ENCODE assay signal across 8 mouse cellular contexts in genomic region chr4:141734446-141735205, GRCm38 (mm10). TPM values are rescaled to one million over a fixed set of nuclear protein-coding genes. Genes with fewer than 3 reads are reported as not detected.
DNase-seq lines count a peak whose midpoint lies in the region; ATAC-seq and TF ChIP-seq lines count a peak whose summit lies in the region.

No protein-coding gene starts in this region.

- H3K36me3 ChIP-seq in embryonic facial prominence, embryonic 14.5 days (ENCODE audit: control insufficient read depth, insufficient read depth, low read length), result no peaks in the 10 kb centered on the region
- H3K36me3 ChIP-seq in limb, embryonic 13.5 days, result no peaks in the 10 kb centered on the region
- no peaks in the 10 kb centered on the region for H3K36me3 ChIP-seq in midbrain, embryonic 15.5 days (replicated peaks)

- peak; percentile 76 for DNase-seq in 3T3-L1 (ENCODE audit: low read depth, low spot score)
- peak; percentile 98 for DNase-seq in embryonic facial prominence, embryonic 14.5 days (ENCODE audit: low spot score)
- peak; percentile 93 for DNase-seq in heart, adult 8-10 months (ENCODE audit: low spot score)
- peak; percentile 91 for DNase-seq in kidney, adult 8-10 months
- peak; percentile 83 for DNase-seq in spleen, adult 18-20 months

- no peaks in the 10 kb centered on the region; the same call in 1 of the 2 replicates for H3K4me1 ChIP-seq in bone marrow, adult 2 months (ENCODE audit: control insufficient read depth, insufficient read depth, low read length)
- H3K4me1 ChIP-seq in embryonic facial prominence, embryonic 14.5 days (ENCODE audit: control insufficient read depth, insufficient read depth, low read length), result peaks cover 5% of the 10 kb centered on the region; the same call in 1 of the 2 replicates
- H3K4me1 ChIP-seq in limb, embryonic 13.5 days, result peaks cover 9% of the 10 kb centered on the region
- H3K4me1 ChIP-seq in midbrain, embryonic 15.5 days, result peaks cover 11% of the 10 kb centered on the region

- H3K9me3 ChIP-seq in embryonic facial prominence, embryonic 14.5 days (ENCODE audit: control insufficient read depth, low read length), result no peaks in the 10 kb centered on the region
- no peaks in the 10 kb centered on the region for H3K9me3 ChIP-seq in limb, embryonic 13.5 days
- H3K9me3 ChIP-seq in midbrain, embryonic 15.5 days, result no peaks in the 10 kb centered on the region

- H3K9ac ChIP-seq in embryonic facial prominence, embryonic 14.5 days (ENCODE audit: low read depth, low read length), result peak overlapping the region; percentile 52
- peak overlapping the region; percentile 58 for H3K9ac ChIP-seq in limb, embryonic 13.5 days
- H3K9ac ChIP-seq in midbrain, embryonic 15.5 days, result peak overlapping the region; percentile 35

- H3K27ac ChIP-seq in bone marrow, adult 2 months (ENCODE audit: control insufficient read depth, insufficient read depth, low read depth, low read length, poor library complexity), result no peak overlapping the region
- peak overlapping the region; percentile 83 for H3K27ac ChIP-seq in embryonic facial prominence, embryonic 14.5 days (replicated peaks; ENCODE audit: low read depth, low read length)
- peak overlapping the region; percentile 34; the same call in 1 of the 2 replicates for H3K27ac ChIP-seq in limb, embryonic 13.5 days
- peak overlapping the region; percentile 46 for H3K27ac ChIP-seq in midbrain, embryonic 15.5 days

- TF ChIP-seq POLR2A in bone marrow, adult 2 months (IDR thresholded peaks at IDR 0.05; ENCODE audit: borderline replicate concordance, control insufficient read depth, low read depth, low read length), result peak; percentile 38; the same call in 1 of the 2 replicates

- H3K27me3 ChIP-seq in embryonic facial prominence, embryonic 14.5 days (replicated peaks; ENCODE audit: control insufficient read depth, insufficient read depth, low read length), result no peaks in the 10 kb centered on the region
- no peaks in the 10 kb centered on the region for H3K27me3 ChIP-seq in limb, embryonic 13.5 days
- no peaks in the 10 kb centered on the region for H3K27me3 ChIP-seq in midbrain, embryonic 15.5 days (replicated peaks)

- peak overlapping the region; percentile 9 for H3K4me3 ChIP-seq in bone marrow, adult 2 months (replicated peaks; ENCODE audit: control insufficient read depth, low read depth, low read length)
- H3K4me3 ChIP-seq in embryonic facial prominence, embryonic 14.5 days (ENCODE audit: low read depth, low read length), result peak overlapping the region; percentile 41
- peak overlapping the region; percentile 42 for H3K4me3 ChIP-seq in limb, embryonic 13.5 days
- H3K4me3 ChIP-seq in midbrain, embryonic 15.5 days, result peak overlapping the region; percentile 43

- TF ChIP-seq CTCF in bone marrow, adult 2 months (IDR thresholded peaks at IDR 0.05; ENCODE audit: control insufficient read depth, insufficient read depth, low read length), result no peak

- H3K4me2 ChIP-seq in embryonic facial prominence, embryonic 14.5 days (ENCODE audit: low read depth, low read length), result peak overlapping the region; percentile 62
- peak overlapping the region; percentile 65 for H3K4me2 ChIP-seq in limb, embryonic 13.5 days (replicated peaks)
- peak overlapping the region; percentile 66 for H3K4me2 ChIP-seq in midbrain, embryonic 15.5 days

- peak; percentile 99 for ATAC-seq in embryonic facial prominence, embryonic 14.5 days (ENCODE audit: low read depth)
- peak; percentile 98 for ATAC-seq in limb, embryonic 13.5 days (ENCODE audit: low FRiP score, low read depth)
- ATAC-seq in midbrain, embryonic 15.5 days (replicated peaks), result peak; percentile 99

- 8% methylated on average over 24 of the region's 24 CpGs for WGBS in bone marrow, adult 2 months
- 5% methylated on average over 24 of the region's 24 CpGs for WGBS in embryonic facial prominence, embryonic 14.5 days
- 6% methylated on average over 24 of the region's 24 CpGs for WGBS in limb, embryonic 13.5 days
- WGBS in midbrain, embryonic 15.5 days, result 5% methylated on average over 24 of the region's 24 CpGs

RNA-seq across cellular contexts. Expression of gene Ddi2, which starts 11.4 kb away (rescaled TPM):
- 14.5 and 20.4 TPM in 2 replicates for polyA plus RNA-seq in bone marrow, adult 2 months (2011; ENCODE audit: insufficient read depth, insufficient read length, low replicate concordance, missing spikeins)
- polyA plus RNA-seq in embryonic facial prominence, embryonic 14.5 days (2014; fragmentation: Nextera tagmentation; extraction: Ambion mirVana), result 18.8 and 19.4 TPM in 2 replicates
- 10 to 100 TPM; 26.1 to 34.6 (median 29.1) TPM for total RNA-seq in heart, adult 8-10 months (2022)
- polyA plus RNA-seq in limb, embryonic 13.5 days (2015; fragmentation: Nextera tagmentation; extraction: Ambion mirVana), result 21.8 and 23.4 TPM in 2 replicates
- 13.3 and 14.0 TPM in 2 replicates for polyA plus RNA-seq in midbrain, embryonic 15.5 days (2015; fragmentation: Nextera tagmentation; extraction: Ambion mirVana)

RNA-seq across cellular contexts. Expression of gene Agmat, which starts 11.8 kb away (rescaled TPM):
- 1.8 TPM in 1 of 2 replicates, not detected in the other for polyA plus RNA-seq in bone marrow, adult 2 months (2011; ENCODE audit: insufficient read depth, insufficient read length, low replicate concordance, missing spikeins)
- 0.13 and 0.29 TPM in 2 replicates for polyA plus RNA-seq in embryonic facial prominence, embryonic 14.5 days (2014; fragmentation: Nextera tagmentation; extraction: Ambion mirVana)
- under 1 TPM in 3 of 4 experiments, not detected in 1; 0.44 to 0.66 (median 0.63) TPM for total RNA-seq in heart, adult 8-10 months (2022)
- polyA plus RNA-seq in limb, embryonic 13.5 days (2015; fragmentation: Nextera tagmentation; extraction: Ambion mirVana), result 0.13 TPM in 1 of 2 replicates, not detected in the other
- not detected in 2 replicates for polyA plus RNA-seq in midbrain, embryonic 15.5 days (2015; fragmentation: Nextera tagmentation; extraction: Ambion mirVana)

RNA-seq across cellular contexts. Expression of gene Rsc1a1, which starts 49.2 kb away (rescaled TPM):
- 4.1 TPM in 1 of 2 replicates, not detected in the other for polyA plus RNA-seq in bone marrow, adult 2 months (2011; ENCODE audit: insufficient read depth, insufficient read length, low replicate concordance, missing spikeins)
- polyA plus RNA-seq in embryonic facial prominence, embryonic 14.5 days (2014; fragmentation: Nextera tagmentation; extraction: Ambion mirVana), result 1.9 and 2.7 TPM in 2 replicates
- total RNA-seq in heart, adult 8-10 months (2022), result 1 to 10 TPM in 2 of 4 experiments, not detected in 2; 1.2 to 4.0 TPM
- polyA plus RNA-seq in limb, embryonic 13.5 days (2015; fragmentation: Nextera tagmentation; extraction: Ambion mirVana), result 1.3 TPM in 1 of 2 replicates, not detected in the other
- 0.49 and 0.53 TPM in 2 replicates for polyA plus RNA-seq in midbrain, embryonic 15.5 days (2015; fragmentation: Nextera tagmentation; extraction: Ambion mirVana)

RNA-seq across cellular contexts. Expression of gene Dnajc16, which starts 56.1 kb away (rescaled TPM):
- 4.9 and 9.0 TPM in 2 replicates for polyA plus RNA-seq in bone marrow, adult 2 months (2011; ENCODE audit: insufficient read depth, insufficient read length, low replicate concordance, missing spikeins)
- polyA plus RNA-seq in embryonic facial prominence, embryonic 14.5 days (2014; fragmentation: Nextera tagmentation; extraction: Ambion mirVana), result 3.1 and 4.0 TPM in 2 replicates
- total RNA-seq in heart, adult 8-10 months (2022), result 10 to 100 TPM; 23.2 to 28.7 (median 25.0) TPM
- 3.4 and 3.6 TPM in 2 replicates for polyA plus RNA-seq in limb, embryonic 13.5 days (2015; fragmentation: Nextera tagmentation; extraction: Ambion mirVana)
- 6.5 and 6.6 TPM in 2 replicates for polyA plus RNA-seq in midbrain, embryonic 15.5 days (2015; fragmentation: Nextera tagmentation; extraction: Ambion mirVana)

RNA-seq across cellular contexts. Expression of gene Casp9, which starts 58.8 kb away (rescaled TPM):
- polyA plus RNA-seq in bone marrow, adult 2 months (2011; ENCODE audit: insufficient read depth, insufficient read length, low replicate concordance, missing spikeins), result 9.2 and 20.7 TPM in 2 replicates
- 10.3 and 14.2 TPM in 2 replicates for polyA plus RNA-seq in embryonic facial prominence, embryonic 14.5 days (2014; fragmentation: Nextera tagmentation; extraction: Ambion mirVana)
- total RNA-seq in heart, adult 8-10 months (2022), result 10 to 100 TPM in 2 of 4 experiments, 1 to 10 TPM in 2; 7.9 to 10.7 (median 10.0) TPM
- polyA plus RNA-seq in limb, embryonic 13.5 days (2015; fragmentation: Nextera tagmentation; extraction: Ambion mirVana), result 17.1 and 17.2 TPM in 2 replicates
- 20.7 and 21.4 TPM in 2 replicates for polyA plus RNA-seq in midbrain, embryonic 15.5 days (2015; fragmentation: Nextera tagmentation; extraction: Ambion mirVana)
